Mouse (Mus musculus) lung, postnatal 36 days (tissue): Measurements from ENCODE around the gene Slc2a8.
"Not testable (repeated sequence)": the region's sequence is repeated elsewhere in the genome, so short reads cannot be mapped to it uniquely, and the experiment has no call there.

Source experiments
- DNase-seq: peaks from one replicate; pipeline ENCODE4 v3.0.0; 2022; ENCODE audit warnings: mixed read lengths

Gene Slc2a8

GRCm38 (mm10) chr2:32981725-32982271 is at the start of gene Slc2a8:
Gene Slc2a8, minus strand, starts transcription at chr2:32982083.
- DNase-seq: peak; percentile 96

- peak; percentile 38 for DNase-seq
These were observed 43.2 kb upstream of the Slc2a8 start for GRCm38 (mm10) chr2:33025040-33025439.

- peak; percentile 18 for DNase-seq
These were observed 42.7 kb upstream of the Slc2a8 start for GRCm38 (mm10) chr2:33024564-33024963.

- no peak for DNase-seq
These were observed 41.0 kb upstream of the Slc2a8 start for GRCm38 (mm10) chr2:33022846-33023245.

GRCm38 (mm10) chr2:33018026-33018425 is 36.1 kb upstream of the Slc2a8 start:
- peak; percentile 59 for DNase-seq

GRCm38 (mm10) chr2:33017191-33017590 is 35.3 kb upstream of the Slc2a8 start:
- DNase-seq: no peak

GRCm38 (mm10) chr2:33014877-33015276 is 33.0 kb upstream of the Slc2a8 start:
- DNase-seq: no peak

- DNase-seq: not testable (repeated sequence)
These were observed 27.2 kb upstream of the Slc2a8 start for GRCm38 (mm10) chr2:33009055-33009454.

- no peak for DNase-seq
These were observed 23.2 kb upstream of the Slc2a8 start for GRCm38 (mm10) chr2:33005041-33005440.

- no peak for DNase-seq
These were observed 20.3 kb upstream of the Slc2a8 start for GRCm38 (mm10) chr2:33002144-33002543.

- DNase-seq: no peak
These were observed 17.9 kb upstream of the Slc2a8 start for GRCm38 (mm10) chr2:32999752-33000151.

GRCm38 (mm10) chr2:32997792-32998191 is 15.9 kb upstream of the Slc2a8 start:
- DNase-seq: no peak

- DNase-seq: no peak
These were observed 15.2 kb upstream of the Slc2a8 start for GRCm38 (mm10) chr2:32997081-32997480.

GRCm38 (mm10) chr2:32992130-32992529 is 10.2 kb upstream of the Slc2a8 start:
- DNase-seq: no peak

- DNase-seq: no peak
These were observed 8.4 kb upstream of the Slc2a8 start for GRCm38 (mm10) chr2:32990167-32990832.

- DNase-seq: no peak
These were observed 7.5 kb upstream of the Slc2a8 start for GRCm38 (mm10) chr2:32989376-32989775.

GRCm38 (mm10) chr2:32985844-32986243 is 4.0 kb upstream of the Slc2a8 start:
- no peak for DNase-seq

GRCm38 (mm10) chr2:32983617-32984016 is 1.7 kb upstream of the Slc2a8 start:
- DNase-seq: no peak

- DNase-seq: peak; percentile 44
These were observed 817 bp upstream of the Slc2a8 start for GRCm38 (mm10) chr2:32982700-32983099.

- DNase-seq: no peak
These were observed 602 bp downstream of the Slc2a8 start for GRCm38 (mm10) chr2:32981281-32981680.

GRCm38 (mm10) chr2:32979675-32980074 is 2.2 kb downstream of the Slc2a8 start:
- DNase-seq: no peak

- DNase-seq: no peak
These were observed 3.2 kb downstream of the Slc2a8 start for GRCm38 (mm10) chr2:32978675-32979074.

- DNase-seq: no peak
These were observed 4.8 kb downstream of the Slc2a8 start for GRCm38 (mm10) chr2:32977114-32977513.

GRCm38 (mm10) chr2:32974216-32974615 is 7.7 kb downstream of the Slc2a8 start:
- no peak for DNase-seq

GRCm38 (mm10) chr2:32971235-32971634 is 10.6 kb downstream of the Slc2a8 start:
- no peak for DNase-seq
